Mouse (Mus musculus) c-Kit-positive CD71-negative TER-119-negative erythroid progenitor cells, embryonic 14.5 days (primary cell): ENCODE results near the gene Trim37.
"Not testable (repeated sequence)": the region's sequence is repeated elsewhere in the genome, so short reads cannot be mapped to it uniquely, and the experiment has no call there.

Experiments
- DNase-seq: peaks from one replicate; pipeline ENCODE4 v3.0.0-alpha.2; 2013; ENCODE audit warnings: low read depth

Trim37 gene

DNA sequence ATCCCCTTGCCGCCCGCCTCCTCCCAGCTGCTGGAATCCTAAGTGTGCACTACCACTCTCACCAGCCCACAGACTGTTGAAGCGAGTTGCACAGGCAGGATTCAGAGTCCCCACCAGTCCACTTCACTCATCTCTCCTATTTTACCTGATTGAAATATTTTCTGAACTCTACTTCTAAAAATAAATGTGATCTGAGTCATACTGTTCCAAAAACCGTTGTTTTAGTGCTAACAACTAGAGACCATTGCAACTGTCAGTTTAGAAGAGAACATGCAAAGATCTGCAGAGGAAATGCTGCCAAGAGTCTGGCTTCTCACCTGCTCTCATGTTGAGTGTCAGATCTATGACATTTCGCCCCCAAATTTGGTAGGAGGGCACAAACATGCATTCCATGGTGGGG is 106.5 kb downstream of the Trim37 start:
- no peak for DNase-seq

DNA sequence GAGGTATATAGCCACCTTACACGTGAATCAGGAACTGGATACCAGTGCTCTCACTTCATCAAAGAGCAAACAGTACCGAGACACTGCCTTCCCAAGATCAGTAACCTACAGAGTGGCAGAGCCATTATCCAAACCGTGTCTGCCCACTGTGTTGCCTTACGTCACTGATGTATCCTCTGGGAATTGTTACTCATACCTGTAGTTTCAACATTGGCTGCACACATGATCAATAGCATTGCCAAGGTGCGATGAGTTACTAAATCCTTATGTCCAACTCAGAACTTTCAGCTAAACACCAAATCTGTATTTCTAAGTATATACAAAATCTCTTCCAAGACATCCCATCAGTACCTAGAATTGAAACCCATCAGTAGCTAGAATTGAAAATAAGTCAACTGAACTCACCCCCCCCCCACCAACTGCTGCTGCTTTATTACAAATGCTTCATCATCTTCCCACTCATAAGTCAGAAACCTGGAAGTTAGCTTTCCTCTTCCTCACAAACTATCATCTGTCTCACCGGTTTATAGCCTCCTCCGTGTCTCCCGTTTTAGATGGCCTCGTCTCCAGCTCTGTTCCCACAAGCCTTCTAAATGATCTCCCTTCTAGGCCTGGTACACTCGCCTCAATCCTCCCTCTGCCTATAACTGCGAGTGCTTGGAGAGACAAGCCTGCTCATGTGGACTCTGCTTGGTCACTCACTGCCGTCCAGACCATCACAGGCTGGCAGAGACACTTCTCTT is 108.0 kb downstream of the Trim37 start:
- DNase-seq, result no peak

DNA sequence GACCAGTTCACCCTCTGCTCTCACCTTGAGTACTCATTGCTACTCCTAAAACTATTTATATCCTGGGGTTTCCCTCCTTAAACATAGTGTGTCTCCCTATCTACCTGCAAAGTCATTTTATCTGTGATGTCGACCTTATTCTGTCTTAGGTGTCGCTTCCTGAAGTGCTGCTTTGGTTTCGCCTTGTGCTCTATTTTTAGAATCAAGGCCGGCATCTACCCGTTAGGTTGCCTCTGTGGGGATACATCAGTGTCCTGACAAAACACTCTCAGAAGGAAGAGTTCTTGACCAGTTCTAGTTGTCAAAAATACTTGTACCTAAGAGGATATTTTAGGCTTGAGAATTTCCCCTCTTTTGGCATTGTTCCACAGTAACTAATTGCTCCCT is 108.6 kb downstream of the Trim37 start:
- no peak for DNase-seq

DNA sequence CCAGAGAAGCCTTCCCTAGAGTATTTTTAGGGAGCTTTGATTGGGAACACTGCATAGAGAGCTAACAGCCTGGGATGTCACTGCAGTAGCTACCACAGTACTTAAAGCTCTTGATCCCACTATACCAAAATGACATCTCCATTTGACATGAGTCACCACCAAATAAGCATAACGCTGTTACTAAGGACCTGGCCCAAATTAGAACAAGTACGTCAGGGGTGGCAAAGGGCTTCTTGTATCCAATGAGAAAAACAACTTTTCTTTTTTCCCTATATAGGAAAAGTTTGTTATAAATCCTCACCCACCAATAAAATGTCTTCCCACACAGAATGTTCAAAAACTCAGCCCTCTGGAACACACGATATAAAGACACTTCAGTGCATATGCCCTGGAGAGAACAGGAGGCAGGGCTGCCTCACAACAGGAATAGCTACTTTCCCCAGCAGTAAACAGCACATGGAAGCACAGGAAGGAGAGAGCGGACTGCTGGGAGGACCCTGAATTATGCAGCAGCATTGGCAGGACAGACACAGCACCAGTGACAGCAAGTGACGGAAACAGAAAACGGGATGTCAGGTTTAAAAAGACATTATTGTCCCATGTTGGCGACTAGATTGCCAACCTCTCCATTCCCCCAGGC is 112.1 kb downstream of the Trim37 start:
- DNase-seq, result no peak

DNA sequence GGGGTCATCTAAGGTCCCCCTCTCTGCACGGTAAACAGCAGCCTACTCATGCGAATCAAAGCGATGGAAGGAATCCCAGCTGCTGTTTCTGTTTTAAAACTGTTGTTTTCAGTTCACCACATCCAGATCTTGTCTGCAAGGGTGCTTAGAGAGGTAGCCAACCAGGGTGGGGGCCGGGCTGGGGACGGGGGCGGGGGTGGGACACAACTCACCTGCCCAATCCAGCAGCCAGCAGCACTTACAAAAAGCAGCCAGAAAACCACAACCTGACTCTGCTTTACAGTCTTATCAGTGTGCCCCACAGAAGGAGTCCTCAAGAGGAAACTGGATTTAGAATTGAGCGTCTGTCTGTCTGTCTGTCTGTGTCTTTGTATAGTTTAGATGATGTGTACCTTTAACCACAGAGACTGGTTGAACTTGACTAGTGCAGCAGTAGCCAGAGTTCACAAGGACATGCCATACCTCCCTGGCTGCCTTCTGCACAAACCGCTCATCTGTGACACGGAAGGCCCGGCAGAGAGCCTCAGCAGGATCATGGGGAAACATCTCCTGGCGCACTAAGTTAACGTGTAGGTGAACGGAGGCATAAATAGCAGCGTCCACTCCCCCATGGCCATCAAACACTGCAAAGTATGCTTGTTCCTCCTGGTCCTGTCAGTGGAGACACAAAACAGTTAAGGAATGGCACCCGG is 113.4 kb downstream of the Trim37 start:
- DNase-seq, result no peak

DNA sequence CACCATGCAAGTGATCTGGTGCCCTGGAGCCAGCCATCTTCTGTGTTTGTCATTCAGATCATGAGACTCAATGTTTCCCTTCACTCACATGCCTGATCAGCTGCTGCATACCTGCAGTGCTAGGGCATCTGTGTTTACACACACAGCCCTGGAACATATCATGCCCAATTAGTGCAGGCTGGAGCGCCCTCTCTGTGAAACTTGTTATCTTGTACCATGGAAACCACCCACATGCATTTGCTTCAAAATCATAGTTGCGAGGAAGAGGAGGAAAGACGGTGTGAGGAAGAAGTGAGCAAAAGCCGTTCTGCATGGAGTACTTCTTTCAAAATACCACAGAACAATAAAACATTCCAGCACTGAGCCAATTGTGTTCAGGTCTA is 113.9 kb downstream of the Trim37 start:
- DNase-seq, result no peak

DNA sequence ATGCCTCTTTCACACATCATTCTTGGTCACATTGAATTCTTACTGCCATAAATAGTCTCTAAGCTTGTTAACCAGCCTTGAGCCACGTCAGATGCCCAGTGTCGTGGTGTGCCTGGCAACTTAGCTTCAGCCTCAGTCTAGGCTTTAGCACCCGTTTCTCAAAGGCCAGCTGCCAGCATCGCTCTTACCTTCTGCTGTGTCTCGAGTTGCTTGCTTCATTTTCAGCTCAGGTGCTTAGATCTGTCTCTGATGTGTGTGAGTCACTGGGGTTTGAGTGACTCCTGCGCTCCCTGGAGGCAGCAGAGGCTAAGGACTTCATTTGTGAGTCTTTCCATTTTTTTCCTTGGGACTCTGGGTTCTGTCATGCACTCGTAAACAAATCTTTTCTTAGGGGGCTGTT is 114.4 kb downstream of the Trim37 start:
- DNase-seq, result no peak

DNA sequence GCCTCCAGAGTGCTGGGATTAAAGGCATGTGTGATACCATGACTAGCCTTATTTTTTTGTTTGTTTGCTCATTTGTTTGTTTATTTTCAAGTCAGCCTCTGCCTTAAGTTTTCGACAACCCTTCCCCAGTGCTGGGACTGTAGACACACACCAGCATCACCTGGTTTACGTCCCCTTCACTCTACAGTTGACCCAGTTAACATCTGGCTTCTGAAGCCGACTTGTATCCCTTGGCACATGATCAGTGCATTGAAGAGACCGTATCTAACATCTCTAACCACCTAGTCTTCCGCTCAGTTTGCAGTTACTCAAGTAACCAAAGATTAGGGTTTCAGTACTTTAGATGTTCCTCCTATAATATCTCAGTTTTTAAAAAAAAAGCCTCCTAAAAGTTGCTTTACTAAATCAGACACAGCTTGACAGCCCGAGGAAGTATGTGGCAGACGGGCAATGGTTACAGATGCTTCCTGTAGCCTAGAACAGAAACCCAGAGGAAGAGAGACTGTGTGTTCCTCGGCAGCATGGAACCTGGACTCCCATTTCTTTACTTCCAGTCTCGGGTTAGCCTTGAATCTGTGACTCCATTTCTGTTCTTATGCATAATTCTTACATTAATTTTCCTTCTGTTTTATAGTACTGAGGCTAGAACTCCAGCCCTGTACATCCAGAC is 118.4 kb downstream of the Trim37 start:
- DNase-seq, result no peak

DNA sequence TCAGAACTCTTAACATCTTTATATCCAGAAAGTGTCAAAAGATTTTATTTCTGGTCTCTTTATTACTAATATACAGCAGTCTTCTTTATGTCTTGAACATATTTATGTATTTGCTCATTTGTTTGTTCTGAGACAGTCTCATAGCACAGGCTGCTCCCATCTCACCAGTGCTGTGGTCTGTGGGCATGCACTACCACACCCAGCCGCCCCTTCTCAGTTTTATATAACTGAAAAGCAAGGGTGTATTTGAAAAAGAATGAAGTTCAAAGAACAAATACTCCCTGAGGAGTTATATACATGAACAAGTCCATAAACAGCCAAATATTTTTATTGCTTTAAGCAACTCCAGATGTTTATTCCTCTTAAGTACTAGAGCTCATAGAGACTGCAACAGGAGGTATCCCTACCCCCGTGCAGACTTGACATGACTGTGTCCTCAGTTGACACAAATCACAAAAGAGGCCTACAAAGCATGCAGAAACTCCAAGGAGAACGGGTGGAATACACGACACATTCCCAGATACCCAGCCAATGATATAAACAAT is 119.3 kb downstream of the Trim37 start:
- no peak for DNase-seq

DNA sequence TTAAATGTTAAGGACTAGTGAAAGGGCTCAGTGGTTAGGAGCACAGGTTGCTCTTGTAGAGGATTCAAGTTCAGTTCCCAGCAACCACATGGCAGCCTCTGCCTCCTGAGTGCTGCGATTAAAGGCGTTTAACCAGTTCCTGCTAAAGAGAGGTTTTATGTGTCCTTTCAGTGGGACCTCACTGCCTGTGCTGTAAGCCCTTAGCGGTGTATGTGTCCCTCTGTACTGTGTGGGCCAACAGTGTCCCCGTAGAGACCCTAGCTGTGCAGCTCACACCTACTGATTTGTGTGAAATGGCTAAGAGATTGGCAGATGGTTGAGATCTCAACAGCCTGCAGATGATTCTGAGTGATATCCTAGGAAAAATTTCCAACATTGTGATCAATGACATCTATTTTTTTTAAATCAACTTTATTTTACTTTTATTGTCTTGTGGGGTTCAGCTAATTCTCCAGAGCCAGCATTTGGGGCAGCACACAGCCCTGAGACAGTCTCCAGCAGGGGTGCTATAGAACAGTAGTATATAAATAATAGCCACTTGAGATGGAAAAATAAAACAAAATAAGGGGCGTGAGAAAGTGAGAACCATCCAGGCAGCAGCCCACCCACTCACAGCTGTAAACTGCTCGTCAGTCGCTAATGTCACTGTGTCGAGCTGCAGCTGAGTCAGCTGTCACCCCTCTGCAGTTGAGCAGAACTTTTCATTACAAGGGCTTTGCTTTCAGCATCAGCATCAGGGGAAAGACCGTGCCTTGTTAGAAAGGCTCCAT is 120.0 kb downstream of the Trim37 start:
- DNase-seq, result no peak

DNA sequence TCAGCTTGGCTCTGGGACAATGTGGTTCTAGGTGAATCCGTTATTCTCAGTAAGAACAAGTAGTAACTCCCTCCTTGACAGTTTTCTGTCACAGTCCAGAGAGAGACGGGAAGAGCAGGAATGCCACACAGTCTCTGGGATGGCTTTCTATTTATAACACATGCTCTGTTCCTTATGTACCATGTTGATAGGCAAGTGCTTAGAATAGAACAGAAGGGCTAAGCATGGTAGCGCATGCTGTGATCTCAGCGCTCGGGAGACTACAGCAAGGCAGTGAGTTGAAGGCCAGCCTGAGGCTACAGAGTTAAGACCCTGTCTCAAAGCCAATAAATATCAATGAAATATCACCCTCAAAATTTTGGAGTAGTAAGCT is 120.6 kb downstream of the Trim37 start:
- DNase-seq, result no peak

DNA sequence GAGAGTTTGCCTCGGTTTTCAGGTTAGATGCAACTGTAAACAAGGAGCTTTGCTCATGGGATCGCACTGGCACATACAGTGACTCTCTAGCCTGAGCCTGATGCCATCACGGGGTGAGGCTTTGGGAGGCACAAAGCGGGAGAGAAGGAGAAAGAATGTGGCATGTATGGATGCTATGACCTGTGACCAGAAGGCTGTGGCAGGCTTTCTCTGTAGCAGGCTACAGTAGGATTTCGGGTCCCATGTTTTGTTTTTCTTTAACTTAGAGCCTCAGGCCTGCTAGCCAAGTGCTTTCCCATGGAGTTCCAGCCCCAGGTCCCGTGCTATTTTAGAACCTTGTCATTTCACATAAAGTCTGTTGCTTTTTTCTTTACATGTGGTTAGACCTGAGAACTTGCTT is 123.3 kb downstream of the Trim37 start:
- no peak for DNase-seq

DNA sequence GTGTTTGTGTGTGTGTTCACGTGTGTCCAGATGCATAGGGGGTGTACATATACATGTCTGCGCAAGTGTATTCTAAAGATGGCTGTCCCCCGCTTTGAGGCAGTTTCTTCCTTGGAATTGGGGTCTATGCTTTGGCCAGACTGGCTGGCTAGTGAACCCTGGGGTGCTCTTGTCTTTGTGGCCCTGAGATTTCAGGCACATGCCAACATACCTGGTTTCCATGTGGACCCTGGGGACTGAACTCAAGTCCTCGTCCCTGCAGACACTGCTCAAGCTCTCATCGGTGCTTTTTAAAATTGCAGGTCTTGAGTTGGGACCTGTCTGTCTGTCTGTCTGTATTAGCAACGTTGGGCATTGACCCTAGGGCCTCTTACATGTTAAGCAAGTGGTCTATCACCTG is 126.4 kb downstream of the Trim37 start:
- no peak for DNase-seq

DNA sequence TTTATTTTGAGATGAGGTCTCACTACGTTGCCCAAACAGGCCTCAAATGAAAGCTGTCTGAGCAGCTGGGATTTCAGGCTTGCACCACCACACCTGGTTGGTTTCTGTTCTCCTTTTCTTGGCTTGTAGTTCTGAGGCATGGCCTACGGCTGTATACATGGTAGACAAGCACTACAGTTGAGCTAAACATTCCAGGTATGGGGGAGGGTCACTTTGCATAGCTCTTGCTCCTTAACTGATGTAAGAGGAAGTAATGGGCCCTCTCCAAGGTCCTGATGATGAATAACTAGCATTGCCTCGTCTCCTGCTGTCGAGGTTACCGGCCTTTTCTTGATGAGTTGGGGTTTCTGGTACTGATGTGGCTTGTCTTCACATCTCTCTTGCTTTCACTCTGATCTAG is 127.3 kb downstream of the Trim37 start:
- DNase-seq, result no peak

DNA sequence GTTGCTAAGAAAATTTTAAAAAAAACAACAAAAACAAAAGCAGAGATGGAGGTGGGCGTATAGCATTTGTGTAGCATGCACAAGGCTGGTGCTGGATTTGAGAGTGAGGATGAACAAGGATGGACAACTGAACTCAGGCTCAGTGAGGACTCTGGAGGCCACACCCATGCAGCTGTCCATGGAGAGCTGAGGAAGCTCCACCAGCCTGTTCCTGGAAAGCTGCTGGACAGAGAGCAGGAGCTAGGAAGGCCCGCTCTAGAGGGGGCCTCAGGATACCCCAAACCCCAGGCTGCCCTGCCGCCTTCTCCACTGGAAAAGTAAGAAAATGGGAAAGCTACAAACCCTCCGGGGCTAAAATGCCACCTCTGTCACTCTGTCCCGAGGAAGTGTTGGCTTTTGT is 130.4 kb downstream of the Trim37 start:
- DNase-seq, result no peak

DNA sequence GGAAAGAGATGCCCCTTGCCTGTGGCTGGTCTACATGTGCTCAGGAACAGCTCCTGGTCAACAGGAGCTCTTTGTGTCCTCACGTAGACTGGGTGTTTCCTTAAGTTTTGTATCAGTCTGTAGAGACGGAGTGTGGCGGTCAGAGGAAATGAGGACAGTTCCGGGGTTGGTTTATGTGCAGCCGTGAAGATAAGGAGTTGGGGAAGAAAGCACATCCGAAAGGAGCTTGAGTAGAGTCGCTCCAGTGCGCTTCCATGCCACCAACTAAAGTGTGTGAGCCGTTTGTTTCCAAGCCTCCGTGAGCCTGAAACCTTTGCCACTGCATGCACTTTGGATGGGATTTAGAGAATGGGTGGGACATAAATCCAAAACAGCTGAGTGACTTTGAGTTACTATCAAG is 132.9 kb downstream of the Trim37 start:
- DNase-seq, result no peak

DNA sequence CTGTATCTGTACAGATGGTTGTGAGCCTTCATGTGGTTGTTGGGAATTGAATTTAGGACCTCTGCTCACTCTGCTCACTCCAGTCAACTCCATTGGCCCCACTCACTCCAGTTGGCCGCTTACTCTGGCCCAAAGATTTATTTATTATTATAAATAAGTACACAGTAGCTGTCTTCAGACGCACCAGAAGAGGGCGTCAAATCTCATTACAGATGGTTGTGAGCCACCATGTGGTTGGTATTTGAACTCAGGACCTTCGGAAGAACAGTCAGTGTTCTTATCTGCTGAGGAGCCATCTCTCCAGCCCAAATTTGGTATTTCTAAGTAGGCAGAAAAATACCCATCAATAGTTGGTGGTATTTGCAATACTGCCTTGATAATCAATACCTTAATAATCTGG is 134.8 kb downstream of the Trim37 start:
- not testable (repeated sequence) for DNase-seq

DNA sequence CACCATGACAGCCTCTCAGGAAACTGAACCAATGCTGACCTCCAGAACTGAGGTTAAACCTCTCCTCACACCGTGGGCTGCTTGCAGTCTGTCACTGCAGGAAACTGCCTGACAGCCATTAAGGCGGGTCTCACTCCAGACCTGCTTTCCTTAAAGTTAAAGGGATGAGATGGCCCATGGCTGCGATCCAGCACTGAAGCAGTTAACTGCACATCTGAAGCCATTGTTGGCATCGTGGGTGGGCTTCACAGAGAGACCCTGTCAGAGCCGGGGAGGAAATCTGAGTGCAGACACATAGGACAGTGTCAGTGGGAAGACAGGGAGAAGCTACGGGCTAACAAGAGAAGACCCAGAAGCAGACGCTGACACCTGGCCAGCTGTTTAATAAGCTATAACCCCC is 137.1 kb downstream of the Trim37 start:
- no peak for DNase-seq

DNA sequence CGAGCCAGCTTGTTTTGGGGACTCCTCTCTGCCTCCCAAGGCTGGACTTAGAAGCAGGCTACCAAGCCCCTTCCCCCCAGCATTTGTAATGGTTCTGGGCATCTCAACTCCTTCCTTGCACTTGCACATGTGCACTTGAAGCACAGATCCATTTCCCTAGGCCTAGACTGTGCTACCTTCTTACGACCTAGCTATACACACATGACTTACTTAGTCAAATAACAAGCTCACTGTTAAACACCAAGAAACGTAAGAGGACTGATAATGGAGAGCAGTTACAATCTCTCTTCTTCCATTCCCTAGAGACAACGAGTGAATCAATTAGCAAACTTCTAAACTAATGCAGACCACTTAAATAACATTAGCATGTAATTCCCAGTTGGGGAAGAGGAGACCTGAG is 139.4 kb downstream of the Trim37 start:
- no peak for DNase-seq

DNA sequence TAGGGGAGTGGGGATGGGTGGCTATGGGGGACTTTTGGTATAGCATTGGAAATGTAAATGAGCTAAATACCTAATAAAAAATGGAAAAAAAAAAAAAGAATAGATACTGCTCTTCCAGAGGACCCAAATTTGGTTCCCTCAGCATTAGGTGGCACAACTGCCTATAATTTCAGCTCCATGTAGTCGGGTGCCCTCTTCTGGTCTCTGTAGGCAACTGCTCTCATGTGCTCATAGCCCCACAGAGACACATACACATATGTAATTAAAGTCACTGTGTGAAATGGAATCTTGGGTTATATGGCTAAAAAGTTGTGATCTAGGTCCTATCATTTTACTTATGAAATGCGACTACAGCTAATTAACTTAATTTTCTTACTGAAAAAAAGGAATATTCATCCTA is 141.9 kb downstream of the Trim37 start:
- DNase-seq, result no peak
